Mouse (Mus musculus): Measurements from ENCODE around the gene Tns2.
"Not testable (repeated sequence)": the region's sequence is repeated elsewhere in the genome, so short reads cannot be mapped to it uniquely, and the experiment has no call there.

Tns2 gene

DNA sequence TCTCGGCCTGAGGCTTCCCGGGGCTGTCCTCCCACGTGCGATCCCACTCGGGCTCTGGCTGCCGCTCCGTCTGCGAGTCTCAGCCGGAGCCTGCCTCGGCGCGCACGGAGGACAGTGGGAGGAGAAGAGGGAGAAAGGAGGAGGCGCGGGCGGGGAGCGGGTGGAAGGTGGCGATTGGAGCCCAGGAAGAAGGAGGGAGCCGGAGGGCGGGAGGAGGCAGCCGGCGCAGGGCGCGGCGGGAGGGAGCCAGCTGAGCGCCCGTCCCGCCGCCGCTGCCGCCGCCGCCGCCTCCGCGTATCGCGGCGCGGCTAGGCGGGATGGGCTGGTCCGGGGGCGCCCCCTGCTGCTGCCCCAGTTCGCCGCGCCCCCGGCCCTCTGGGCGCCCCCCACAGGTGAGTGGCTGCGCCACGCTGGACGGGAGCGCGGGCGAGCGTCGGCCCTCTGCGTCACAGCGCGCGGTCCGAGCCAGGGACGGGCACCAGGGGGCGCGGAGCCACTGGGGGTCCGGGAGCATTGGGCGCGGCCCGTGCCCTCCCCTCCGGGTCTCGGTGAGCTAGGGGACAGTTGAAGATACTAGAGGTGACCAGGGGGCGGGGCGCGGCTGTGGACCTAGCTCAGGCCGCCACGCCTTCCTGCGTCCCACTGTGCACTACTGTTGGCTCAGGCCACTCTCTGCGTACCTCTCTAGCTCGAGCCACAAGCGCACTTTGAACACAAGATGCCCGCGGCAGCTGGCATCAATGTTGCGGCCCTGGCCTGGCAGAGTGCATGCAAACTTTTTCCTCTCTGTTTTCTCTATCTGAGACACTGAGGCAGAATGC, at the start of gene Tns2:
Gene Tns2 (plus strand): TSS at position 253 of the 821 bp plus-strand sequence.
- DNase-seq (ENCODE audit: low spot score in 2 of 2) = peak; percentile 68 to 71

DNA sequence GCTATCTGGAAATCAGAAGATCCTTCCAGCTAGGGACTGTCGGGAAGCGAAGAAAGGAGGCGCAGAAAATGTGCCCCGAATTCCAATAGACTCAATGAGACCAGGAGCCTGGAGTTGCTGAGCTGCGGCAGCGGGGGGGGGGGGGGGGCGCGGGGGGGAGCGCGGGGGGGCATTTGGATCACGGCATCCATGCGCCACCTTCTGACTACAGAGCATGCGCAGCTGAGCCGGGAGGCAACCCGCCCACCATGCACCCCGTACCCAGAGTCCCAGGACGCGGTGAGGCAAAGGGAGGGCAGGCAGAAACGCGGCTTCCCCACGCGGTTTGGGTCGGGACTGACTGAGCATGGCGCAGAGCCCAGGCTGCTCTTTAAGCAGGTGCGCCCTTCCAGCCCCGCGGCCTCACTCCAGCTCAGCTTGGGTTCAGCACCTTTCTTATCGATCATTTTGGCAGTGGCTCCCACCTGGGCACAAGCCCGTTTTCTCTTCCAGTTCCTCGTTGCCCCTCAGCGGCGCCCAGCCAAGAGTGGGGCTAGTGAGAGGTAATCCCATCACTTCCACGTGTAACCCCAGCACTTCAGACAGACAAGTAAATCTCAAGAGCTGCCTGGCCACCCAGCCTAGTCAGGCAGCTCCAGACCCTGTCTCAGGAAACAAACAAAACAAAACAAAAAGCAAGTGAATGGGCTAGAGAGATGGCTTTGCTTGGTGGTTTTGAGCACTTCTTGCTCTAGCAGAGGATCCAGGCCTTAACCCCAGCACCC, 48.1 kb upstream of the Tns2 start:
- peak; percentile 25 for DNase-seq (ENCODE audit: low spot score in 2 of 2)

DNA sequence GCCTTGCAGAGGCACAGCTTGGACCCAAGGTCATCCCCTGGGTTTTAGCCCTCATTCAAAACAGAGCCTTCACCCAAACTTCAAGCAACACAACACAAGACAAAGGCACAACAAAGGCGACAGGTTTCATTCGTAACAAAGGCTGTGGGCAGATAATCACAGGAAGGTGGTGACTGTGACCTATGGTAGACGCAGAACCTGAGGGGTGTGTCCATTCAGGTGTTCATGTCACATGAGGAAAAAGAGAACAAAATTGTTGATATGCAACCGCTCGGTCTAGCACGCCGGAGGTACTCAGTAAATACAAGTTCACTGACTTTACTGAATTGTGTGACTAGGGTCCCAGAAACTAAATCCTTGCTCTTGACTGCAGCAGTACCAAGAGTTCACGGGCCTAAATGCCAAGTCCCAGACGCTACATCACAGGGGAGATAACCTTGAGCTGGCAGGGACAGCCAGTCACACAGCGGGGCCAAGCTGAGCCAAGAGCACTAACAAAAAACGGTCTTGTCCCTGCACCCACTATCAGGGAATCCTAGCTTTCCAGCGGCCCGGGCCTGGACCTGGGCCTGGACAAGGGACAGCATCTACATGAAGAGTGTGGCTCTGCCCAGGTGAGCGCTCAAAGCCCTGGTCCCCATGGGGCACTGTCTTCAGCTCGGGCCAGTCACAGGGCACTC, 43.6 kb upstream of the Tns2 start:
- DNase-seq (ENCODE audit: low spot score in 2 of 2) = no peak

DNA sequence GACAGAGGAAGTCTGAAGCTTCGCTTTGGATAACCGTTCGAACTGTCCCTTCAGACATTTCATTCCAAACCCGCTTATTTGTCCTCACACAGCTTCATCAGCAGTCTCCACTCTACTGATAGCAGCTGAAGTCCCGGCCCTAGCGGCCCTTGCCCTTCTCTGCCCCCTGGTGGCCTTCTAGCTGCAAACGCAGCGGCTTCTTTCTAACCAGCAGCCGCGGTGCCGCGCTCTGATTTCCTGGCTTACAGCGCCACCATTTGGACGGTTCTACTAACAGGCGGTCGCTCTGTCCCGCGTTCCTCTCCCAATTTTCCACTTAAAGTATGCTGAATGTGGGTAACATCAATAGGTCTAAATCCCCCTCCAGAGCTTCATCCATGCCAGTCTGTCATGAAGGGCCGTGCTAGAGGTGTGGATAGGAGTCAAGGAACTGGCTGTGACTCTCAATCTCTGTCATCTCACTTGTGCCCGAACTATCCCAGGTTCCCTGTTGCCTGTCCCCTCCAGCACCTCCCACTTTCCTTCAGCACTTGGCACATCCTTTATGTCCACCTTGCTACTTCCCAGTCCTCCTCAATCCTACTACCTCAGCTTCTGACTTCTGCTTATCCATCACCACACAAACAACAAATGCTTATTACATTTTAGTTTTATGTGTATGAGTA, 34.4 kb upstream of the Tns2 start:
- peak; percentile 84 to 86 for DNase-seq (ENCODE audit: low spot score in 2 of 2)

DNA sequence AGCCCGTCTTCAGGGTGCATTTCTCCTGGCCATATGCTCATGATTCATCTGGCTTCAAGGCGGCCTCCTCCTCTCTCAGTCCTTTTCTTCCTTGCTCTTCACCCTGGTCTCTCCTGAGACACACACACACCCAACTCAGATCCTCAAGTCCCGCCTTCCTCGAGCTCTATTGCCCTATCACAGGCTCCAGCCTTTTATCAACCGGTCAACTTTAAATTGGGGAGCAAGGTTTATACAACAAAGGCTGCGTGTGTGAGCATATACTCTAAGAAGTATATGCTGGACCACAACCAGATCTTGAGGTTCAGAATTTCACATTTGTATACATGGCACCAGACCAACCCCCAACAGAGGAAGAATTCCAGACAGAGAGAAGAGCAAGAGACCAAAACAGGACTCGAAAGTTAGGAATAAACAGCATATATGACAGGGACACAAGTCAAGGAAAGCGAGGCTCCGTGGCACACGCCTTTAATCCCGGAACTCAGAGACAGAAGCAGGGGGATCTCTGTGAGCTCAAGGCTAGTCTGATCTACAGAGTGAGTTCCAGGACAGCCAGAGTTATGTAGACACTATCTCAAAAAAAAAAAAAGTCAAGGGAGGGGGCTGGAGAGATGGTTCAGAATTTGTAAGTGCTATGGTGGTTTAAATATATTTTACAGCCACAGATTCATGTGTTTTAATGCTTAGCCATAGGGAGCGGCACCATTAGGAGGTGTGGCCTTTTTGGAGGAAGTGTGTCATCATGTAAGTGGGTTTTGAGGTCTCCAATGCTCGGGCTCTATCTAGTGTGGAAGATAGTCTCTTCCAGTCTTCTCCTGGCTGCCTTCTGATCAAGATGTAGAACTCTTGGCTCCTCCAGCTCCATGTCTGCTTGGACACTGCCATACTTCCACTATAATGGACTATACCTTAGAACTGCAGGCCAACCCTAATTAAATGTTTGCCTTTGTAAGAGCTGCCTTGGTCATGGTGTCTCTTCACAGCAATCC, 29.4 kb upstream of the Tns2 start:
- DNase-seq (ENCODE audit: low spot score in 2 of 2) = no peak

DNA sequence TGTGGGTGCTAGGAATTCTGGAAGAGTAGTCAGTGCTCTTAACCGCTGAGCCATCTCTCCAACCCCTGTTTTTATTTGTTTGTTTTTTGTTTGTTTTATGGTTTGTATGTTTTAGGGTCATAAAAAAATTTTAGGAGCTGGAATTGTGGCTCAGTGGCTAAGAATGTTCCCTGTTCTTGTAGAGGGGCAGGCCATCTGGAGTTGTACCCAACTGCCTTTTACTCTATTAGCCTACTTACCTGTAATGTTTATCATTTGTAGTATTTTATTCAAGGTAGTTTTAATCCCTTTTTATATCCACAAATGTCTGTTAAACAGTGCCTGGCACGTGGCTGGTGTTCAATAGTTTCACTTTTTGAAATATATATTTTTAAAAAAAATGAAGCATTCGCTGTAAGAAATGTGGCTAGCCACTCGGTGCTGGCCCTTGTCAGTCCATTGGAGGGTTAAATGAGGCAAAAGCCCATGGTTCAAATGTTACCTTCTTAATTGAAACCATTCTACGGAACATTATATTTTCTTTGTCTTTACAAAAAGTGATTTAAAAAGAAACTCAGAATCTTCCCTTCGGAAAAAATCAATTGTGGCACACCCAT, 27.2 kb upstream of the Tns2 start:
- DNase-seq (ENCODE audit: low spot score in 2 of 2) = no peak

DNA sequence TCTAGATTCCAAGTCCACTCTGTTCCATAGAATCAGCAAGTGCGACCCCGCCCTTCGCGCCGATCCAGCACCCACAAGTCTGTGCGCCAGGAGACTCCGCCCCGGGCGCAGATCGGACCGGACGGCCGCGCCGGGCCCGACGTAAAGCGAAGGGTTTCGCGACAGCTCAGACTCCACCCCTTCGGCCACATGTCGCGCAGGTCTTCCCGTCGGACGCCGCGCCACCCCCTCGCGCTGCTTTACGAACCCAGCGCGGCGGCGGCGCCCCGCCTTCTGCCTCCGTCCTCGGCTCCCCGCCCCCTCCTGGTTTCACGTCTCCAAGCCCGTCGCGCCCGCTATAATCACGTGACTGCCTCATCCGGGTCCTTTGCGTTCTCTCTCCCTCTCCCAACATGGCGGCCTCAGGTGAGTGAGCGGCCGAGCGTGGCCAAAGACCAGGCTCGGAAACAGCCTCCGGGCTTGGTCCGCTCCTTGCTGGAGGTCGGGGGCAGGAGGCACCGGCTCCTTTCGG, 26.6 kb upstream of the Tns2 start, which contains the start of gene Eif4b:
Gene Eif4b (plus strand): TSS at position 215 of the 511 bp plus-strand sequence.
- DNase-seq (ENCODE audit: low spot score in 2 of 2) = peak; percentile 99

DNA sequence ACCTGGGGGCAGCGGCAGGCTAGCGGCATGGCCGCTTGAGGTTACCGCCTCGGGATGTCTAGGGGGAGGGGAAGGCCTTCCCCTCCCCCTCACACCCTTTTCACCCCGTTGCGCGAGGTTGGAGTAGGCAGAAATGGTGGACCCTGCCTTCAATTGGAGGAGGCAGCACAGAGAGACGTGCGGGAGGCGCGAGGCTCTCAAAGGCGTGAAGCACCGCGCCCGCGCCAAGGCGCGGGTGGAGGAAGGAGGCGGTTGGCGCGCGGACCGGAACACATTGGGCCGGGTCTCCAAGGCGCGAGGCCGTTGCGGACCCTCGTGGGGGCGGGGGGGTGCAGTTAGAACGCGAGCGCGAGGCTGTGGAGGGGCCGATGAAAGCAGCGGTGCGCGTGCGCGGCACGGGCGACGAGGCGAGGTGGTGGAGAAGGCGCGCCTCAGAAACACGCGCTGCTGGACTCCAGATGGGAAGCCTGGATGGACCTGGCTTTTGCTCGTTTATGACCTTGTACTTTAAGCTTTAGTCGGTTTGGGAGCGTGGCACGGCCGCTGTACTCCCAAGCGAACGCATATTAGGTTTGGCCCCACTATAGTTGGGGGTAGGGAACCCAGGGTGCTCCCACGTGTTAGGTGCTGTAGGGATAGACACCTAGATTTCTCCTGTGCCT, 26.0 kb upstream of the Tns2 start:
- peak; percentile 40 to 44 for DNase-seq (ENCODE audit: low spot score in 2 of 2)

DNA sequence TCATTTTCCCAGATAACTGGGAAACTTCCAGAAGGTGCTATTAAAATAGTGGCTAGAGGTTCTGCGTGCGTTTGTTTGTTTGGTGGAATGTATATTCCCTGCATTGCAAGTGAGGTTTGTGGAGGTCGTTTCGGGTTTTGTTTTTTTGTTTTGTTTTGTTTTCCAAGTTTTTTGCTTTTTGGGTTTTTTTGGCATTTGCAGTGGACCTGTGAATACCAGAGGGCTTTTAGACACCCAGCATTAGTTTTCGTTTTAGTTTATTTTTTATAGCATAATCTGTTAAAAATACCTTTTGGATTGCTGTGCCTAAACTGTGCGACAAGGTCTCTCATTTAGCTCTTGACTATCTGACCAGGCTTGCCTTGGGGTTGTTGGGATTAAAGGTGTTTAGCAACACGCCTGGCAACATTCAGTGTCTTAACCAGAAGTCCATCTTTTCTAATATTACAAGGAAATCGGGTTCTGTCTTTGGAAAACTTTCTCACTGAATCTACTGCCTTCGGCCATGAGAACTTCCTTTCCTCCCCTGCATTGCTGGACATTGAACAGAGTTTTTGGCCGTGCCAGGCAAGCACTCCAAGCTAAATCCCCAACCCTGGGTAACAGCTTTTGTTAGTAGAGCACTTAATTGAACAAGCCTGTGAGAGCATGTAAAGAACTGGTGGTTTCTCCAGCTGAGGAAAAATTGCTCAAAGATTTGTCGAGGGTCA, 25.2 kb upstream of the Tns2 start:
- DNase-seq (ENCODE audit: low spot score in 2 of 2) = no peak

DNA sequence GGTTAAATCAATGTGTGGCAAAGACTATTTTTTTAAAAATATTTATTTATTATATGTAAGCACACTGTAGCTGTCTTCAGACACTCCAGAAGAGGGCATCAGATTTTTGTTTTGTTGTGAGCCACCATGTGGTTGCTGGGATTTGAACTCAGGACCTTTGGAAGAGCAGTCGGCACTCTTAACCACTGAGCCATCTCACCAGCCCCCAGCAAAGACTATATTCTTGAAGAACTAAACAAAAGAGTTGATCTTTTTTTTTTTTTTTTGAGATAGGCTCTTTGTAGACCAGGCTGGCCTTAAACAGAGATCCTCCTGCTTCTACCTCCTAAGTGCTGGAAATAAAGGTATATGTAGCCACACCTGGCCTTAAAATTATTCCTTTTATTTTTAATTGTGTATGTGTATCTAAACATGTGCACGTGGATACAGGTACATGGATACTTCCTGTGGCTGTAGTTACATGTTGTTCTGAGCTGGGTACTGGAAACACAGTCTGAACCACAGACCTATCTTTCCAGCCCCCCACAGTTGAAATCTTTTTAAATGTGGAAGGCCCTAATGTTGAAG, 23.0 kb upstream of the Tns2 start:
- no peak for DNase-seq (ENCODE audit: low spot score in 2 of 2)

DNA sequence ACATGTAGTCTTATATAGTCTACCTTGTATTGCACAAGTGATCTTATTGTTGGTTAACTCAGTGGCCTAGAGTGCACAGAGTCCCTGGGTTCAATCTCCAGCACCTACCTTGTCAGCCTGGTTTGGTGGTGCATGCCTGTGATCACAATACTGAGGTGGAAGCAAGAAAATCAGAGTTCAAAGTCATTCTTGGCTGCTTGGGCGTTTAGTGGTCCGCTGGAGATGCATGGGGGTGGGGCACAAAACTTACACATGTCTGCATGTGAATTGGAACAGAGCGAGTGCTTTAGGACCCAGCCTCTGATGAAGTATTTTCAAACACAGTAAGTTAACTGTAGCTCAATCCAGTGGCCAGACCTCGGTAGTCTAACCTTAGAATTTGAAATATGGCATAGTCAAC, 21.0 kb upstream of the Tns2 start:
- no peak for DNase-seq (ENCODE audit: low spot score in 2 of 2)

DNA sequence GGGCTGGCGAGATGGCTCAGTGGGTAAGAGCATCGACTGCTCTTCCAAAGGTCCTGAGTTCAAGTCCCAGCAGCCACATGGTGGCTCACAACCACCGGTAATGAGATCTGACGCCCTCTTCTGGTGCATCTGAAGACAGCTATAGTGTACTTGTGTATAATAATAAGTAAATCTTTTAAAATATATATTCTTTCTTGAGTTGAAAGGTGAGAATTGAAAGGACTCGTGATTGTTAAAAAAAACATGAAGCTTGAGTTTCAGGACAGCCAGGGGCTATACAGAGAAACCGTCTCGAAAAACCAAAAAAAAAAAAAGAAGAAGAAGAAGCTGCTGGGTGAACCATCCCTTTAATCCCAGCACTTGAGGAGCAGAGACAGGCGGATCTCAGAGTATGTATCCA, 20.3 kb upstream of the Tns2 start:
- DNase-seq (ENCODE audit: low spot score in 2 of 2) = not testable (repeated sequence)

DNA sequence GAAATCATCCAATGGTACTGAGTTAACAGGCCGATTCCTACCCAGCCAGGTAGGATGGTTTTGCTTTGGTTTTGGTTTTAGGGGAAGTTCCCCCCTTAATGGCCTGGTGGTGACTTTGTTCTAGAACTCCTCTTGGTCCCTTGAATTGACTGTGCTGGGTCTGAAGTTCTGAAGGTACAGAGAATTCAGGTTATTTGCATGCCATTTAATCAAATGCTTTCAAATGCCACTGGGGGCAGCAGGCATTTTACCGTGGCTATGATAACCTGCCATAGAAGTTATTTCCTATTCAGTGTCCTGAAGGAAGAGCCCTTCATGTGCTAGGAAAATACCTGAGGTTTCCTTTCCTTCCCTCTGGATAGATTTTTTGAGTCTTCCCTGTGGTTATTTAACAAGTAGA, 19.8 kb upstream of the Tns2 start:
- no peak for DNase-seq (ENCODE audit: low spot score in 2 of 2)

DNA sequence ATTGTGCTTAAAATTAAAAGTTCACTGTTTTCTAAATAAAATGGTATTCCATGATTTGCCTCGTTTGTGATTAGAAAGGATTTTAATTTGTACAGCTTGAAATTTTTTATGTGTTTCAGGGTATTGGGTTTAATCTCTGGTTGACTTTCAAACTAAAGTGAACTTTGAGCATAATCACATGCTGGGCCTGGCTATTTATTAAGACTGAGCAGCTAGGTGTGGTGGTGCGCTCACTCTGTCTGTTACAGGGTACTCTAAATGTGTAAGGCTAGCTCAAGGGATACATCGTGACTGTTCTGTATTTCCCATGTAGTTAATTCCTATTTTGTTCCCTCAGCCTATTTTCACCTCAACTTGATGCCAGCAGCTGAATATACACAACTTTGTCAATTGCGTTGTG, 18.1 kb upstream of the Tns2 start:
- no peak for DNase-seq (ENCODE audit: low spot score in 2 of 2)

DNA sequence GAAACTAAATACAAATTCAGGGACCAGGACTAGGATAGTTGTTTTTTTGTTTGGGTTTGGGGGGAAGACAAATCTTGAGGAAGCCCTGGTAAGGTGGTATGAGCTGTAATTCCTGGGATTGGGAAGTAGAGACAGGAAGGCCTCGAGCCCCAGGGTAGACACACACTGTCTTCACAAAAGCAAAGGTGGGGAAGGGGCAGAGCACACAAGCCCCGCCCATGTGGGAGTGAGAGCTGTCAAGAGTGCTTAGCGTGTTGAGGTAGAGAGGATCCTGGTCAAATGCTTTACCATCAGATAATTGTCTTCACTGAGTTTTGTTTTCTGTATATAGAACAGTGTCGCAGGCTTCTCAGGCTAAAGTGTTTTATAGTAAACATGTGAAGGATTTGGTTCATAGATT, 17.2 kb upstream of the Tns2 start:
- DNase-seq (ENCODE audit: low spot score in 2 of 2) = no peak

DNA sequence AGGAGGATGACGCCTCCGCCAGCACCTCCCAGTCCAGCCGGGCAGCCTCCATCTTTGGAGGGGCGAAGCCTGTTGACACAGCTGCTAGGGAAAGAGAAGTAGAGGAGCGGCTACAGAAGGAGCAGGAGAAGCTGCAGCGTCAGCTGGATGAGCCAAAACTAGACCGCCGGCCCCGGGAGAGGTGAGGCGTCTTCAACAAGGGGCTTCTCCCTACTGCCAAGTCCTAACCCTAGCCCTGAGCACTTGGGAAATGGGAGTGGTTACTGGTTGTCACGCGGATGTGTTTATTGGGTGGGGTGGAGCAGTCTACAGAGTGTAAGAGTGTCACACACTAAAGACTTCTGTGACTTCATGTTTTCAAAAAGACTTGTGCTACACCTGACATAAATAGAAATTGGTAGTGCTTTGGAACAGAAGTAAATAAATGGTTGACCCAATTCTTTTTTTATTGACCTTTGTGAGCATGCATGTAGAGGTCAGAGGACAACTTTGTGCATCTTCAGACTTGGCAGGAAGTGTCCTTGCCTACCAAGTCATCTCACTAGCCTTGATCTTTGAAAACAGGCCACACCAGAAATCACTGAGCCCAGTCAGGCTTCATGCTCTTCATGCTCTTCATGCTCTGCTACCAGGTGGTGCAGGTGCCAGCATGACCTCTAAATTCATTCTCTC, 10.2 kb upstream of the Tns2 start:
- no peak for DNase-seq (ENCODE audit: low spot score in 2 of 2)

DNA sequence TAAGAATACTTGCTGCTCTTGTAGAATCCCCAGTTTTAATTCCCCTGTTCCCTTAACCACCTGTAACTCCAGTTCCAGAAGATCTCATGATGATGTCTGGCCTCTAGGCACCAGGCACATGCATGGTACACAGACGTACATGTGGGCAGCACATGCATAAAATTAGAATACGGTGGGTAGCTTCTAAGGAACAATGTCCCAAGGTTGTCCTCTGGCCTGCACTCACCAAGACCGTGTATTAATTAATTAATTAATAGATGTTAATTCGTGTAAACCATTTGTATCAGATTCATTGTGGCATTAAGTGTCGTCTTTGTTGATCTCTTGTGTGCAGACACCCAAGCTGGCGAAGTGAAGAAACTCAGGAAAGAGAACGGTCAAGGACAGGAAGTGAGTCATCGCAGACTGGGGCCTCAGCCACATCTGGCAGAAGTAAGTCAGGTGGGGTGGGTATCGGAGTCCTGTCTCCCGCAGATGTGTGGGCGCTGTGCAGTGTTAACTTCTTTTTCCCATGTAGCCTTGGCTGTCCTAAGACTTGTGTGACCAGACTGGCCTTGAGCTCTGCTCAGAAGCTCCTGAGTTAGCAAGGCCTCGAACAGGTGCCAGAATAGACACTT, 9.0 kb upstream of the Tns2 start:
- no peak for DNase-seq (ENCODE audit: low spot score in 2 of 2)

Data from right cerebral cortex, postnatal 36 days (tissue).